Mouse (Mus musculus) fibroblast of lung, adult 2 months (primary cell): ENCODE results near the gene P4ha2.

ENCODE experiments used
- DNase-seq: peaks from one replicate; pipeline ENCODE4 v3.0.0-alpha.2; 2011; ENCODE audit warnings: low read depth

P4ha2 gene

DNA sequence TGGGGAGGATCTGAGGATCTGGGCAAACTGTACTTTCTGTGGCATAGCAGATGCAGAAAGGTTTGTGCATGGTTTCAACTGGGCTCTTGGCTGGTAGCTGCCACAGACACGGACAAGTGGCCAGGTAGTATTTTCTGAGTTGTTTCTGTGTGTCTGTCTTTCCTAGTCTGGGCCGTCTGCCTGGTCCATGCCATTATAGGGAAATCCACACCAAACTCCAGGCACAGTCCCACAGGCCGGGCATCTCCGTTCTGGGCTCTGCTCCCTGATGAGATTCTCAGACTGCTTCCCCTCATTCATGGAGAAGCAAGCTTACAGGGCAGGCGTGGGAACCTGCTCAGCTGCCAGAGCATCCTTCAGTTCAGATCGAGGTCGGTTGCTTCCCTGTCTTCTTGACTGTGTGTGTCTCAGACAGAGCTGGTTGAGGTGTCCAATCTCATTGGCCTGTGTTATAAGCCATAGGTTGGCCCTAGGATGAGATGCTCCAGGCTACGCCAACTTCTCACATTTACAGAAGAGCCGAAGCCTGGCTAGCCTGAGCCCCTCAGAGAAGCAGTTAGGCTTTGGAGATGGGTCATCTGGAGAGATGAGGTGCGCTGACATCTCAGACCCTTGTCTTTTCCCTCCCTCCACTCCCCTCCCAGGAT is at the start of gene P4ha2:
P4ha2 (plus strand) TSS at position 51 of the 647 bp plus-strand sequence.
- DNase-seq = no peak

DNA sequence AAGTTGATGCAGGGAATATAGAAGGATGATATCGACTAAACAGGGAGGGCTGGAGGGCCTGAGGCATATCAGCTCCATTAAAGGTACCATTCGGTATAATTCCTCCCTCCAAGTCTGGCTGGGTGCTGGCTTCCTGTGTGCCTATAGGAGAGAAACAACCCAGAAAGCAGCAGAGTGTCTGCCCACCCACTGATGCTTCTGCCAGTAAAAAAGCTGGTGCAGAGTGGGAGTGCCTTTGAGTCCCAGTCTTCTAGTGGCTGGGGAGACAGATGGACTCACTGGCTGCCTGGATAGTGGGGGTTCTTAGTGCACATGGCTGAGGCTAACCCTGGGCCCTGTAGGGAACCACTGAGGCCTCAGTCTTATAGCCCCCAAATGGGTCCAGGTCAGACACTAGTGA is 49.7 kb upstream of the P4ha2 start:
- no peak for DNase-seq

DNA sequence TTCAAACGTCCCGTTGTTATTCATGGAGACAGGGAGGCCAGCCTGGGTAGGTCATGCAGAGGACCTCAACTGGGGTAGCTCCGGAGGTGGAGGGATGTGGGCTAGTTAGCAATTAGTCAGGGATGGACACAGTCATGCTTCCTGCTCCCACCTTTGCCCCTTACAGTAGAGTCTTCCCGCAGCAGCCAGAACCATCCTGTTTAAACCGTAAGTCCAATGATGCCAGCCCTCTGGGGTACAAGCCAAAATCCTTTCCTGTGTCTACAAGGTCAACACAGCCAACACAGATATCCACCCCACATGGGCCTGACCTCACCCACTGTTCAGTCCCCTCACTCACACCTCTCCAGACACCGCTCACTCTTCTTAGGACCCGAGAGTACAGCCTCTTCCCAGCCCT is 48.7 kb upstream of the P4ha2 start:
- DNase-seq = no peak

DNA sequence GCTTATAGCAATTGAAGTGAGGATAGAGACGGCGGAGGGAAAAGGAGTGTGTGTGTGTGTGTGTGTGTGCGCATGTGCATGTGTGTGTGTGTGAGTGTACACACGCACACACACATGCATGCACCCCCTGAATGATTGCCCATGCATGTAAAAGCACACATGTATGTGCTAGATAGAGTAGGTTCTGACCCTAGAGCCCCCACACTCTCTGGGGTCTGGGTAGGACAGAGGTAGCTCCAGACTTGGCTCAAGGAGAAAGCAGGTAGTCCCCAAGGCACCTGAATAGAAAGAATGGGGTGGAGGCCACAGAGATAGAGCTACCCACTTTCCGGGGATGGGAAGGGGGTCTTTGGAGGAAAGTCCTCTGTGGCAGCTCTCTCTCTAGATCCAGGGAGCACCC is 47.8 kb upstream of the P4ha2 start:
- no peak for DNase-seq

DNA sequence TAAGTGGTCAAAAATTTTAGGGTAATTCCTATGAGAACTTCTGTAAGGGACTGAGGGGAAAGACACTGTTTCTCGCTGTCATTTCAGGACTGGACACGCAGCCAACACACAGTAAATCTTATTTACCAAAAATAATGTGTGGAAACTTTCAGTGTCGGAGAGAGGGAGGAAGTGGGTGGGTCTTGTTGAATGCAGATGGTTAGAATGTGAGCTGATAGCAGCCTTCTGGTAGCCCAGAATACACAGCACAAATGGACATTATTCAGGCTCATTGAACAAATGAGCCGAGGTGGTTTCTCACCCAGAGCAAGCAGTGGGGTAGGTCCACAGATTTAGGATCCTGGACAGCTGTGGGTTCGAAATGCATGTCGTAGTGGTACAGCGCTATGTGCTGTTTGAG is 46.8 kb upstream of the P4ha2 start:
- no peak for DNase-seq

DNA sequence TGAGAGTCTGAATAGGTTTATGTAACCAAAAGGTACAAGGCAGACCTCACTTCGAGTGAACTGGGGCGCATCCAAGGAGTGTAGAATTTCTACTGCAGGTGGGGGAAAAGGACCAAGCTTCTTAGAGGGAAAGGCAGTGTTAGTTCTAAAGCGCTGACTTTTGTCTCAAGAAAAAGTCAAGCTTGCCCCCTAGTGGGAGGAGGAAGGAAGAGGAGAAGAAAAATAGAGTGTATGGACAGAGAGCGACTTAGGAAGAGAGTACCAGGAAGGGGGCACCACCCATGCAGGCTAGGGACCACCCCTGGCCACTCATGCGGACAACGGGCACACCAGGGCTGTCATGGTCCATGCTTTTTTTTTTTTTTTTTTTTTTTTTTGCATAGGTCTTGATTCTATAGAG is 45.6 kb upstream of the P4ha2 start:
- no peak for DNase-seq

DNA sequence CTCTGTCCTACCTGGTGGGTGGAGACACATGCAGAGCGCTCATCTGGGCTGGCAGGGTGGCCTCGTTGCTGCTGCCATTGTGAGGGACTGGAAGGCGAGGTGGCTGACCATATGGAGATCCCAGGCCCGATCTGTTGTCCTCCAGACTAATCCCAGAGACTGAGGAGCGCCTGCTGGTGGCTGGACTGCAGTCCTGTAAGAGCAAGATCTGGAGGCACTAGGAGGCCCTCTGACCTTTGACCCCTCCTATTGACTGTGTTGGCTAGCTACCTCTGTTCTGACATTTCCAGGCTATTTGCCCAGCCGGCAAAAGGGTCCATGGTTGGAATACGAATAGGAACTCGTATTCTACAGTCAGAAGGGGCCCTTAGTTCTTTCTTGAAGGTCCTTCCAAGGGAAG is 43.8 kb upstream of the P4ha2 start:
- no peak for DNase-seq

DNA sequence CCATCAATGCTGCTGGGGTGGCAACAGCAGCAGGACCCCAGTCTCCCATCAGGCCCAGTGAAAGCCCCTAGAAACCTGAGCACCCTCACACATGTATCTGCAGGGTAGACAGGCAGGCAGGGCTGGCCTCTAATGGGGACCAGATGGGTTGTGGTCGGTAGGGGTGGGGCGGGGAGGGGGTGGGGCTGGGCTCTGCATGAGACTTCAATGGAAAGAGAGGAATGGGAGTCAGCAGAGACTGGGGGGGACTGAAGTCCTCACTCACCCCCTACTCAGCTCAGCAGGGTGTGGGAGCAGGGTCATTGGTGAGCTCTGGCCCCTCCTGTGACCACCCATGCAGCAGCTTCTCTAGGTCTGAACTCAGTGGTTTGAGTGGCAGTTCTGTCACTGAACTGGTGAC is 42.5 kb upstream of the P4ha2 start:
- DNase-seq = no peak

DNA sequence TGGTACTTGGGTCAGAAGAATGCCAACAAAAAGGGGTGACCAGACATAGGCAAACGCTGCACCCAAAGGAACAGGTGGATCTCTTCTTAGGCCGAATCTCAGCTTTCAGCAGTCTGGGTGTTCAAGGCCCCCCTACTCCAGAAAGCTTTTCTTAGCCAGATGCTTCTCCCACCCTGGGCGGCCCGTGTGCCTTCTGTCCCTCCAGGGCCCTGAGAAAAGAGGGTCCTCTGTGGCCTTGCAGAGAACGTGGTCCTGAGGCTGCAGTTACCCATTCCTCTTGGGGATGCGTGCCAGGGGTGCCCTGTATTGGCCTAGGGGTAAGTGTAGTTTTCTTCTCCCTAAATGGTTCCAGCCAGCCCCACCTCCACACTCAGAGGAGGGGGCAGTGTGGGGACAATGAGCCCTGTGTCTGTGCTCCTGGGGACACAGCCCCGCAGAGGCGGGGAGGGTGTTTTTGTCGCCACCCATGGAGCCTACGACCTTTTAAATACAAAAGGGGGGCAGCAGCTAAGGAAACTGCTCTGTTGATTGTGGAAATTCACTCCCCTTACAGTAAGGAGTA is 41.8 kb upstream of the P4ha2 start:
- no peak for DNase-seq

DNA sequence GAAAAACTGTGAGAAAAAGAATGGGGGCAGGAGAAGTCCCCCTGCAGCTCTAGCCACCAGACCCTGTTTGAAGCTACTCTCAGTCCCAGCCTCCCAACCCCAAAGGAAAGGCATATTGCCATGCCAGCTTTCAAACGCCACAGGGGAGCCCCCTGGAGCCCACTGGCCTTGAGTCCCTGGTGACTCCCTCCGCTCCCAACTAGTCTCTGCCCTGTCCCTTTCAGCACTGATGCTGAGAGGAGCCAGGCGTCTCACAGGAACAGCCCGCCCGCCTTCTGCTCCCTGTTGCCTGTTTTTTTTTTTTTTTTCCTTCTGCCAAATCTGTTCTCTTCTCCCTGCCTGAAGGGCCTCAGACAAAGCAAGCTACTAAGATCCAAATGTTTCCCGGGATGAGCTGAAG is 41.3 kb upstream of the P4ha2 start:
- no peak for DNase-seq

DNA sequence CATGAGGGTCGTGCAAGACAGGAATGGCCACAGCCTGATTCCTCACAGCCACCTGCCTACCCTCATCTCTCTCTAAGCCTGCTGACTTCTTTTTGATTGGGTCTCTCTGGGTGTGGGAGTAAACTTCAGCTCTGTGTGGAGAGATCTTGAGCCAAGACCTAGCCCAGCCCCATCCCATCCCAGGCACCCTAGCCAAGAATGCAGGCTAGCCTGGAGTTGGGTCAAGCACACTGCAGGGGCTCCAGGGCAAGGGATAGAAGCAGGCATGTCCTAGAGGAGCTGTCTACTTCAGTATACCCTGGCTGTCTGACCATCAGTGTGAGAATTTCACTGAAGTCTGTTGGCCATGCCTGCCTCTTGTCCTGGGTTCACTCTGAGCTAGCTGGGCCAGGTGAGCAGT is 40.4 kb upstream of the P4ha2 start:
- DNase-seq = no peak

DNA sequence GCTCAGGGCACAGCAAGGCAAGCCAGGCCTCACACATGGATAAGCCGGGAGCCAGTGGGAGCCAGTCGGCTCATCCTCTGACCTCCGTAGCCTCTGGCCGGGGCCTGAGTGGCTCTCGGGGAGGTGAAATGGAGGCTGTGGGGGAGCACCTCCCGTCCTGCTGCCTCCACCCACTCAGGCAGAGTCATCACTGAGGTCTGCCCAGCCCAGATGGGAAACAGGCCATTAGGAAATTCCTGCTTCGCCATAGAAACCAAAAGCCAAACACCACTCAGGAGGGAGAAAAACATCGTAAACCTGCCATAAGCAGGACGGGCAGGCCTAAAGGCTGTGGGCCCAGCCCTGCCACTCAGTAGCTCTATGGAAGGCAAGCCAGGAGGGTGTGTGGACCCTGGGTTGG is 39.6 kb upstream of the P4ha2 start:
- peak; percentile 96 for DNase-seq

DNA sequence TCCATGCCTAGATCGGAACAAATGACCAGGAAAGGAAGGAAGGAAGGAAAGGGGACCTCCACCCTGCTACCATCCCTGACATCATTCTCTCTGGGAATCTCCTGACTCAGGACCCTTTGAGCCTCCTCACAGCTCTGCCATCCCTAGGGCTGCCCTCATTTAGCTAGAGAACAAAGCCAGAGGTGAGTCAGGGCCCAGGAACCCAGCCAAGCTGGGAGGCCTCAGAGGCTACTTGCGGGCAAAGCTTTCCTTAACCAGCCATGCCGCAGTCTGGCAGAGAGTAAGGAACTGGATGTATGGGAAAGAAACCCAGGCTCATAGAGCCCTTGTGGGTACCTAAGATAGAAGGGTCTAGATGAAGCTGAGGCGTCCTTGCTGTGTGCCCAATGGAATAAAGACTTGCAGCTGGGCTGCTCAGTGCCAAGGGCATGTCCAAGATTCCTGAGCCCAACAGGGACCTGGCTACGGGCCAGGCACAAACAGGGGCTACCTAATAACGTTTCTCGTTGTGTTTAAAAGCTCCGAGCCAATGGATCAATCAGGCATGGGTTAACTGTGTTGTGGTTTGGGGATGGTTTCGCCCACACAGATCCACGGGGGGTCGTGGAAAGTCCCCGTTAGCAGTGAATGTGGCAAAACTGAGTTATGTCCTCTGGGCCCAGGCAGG is 37.7 kb upstream of the P4ha2 start:
- peak; percentile 95 for DNase-seq

DNA sequence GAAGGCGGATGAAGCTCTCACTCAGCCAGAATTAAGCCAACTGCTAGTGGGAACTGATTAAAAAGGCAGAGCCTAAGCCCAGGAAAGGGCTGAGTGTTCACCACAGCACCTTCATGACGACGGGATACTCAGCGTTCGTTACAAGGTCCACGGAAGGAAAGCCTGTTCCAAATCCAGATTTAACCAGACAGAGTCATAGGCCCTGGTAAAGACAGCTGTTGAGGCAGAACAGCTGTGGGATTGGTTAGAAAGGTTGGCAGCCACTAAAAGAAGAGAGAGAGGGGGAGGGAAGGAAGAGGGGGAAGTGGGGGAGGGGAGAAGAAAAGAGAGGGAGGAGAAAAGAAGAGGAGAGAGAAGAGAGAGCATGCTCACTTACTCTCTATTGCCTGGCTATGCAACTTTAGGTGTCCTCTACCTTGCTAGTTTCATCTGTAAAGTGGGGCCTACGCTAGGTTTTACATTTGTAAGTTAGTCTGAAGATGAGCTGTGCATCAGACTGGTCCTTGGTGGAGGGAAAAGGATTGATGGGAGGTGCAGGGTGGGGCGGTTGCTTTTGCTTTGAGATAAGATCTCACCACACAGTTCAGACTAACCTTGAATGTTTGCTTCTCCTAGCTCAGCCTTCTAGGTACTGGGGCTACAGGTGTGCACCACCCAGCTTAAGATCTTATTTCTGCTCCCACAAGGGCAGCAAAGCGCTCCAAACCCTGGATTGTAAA is 37.0 kb upstream of the P4ha2 start:
- no peak for DNase-seq

DNA sequence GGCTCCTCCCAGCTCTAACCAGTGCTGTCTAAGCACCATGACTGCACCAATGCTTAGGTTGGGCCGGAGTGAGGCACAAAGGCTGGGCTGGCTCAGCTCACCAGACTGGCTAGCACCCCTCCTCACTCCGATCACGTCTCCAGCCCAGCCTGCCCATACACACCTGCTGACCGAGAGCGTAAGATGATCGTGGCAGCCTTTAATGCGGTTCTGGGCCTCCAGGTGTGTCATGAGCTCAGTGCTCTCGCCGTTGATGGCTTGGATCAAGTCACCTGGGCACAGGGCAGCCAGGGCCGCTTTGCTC is 36.5 kb upstream of the P4ha2 start:
- peak; percentile 41 for DNase-seq

DNA sequence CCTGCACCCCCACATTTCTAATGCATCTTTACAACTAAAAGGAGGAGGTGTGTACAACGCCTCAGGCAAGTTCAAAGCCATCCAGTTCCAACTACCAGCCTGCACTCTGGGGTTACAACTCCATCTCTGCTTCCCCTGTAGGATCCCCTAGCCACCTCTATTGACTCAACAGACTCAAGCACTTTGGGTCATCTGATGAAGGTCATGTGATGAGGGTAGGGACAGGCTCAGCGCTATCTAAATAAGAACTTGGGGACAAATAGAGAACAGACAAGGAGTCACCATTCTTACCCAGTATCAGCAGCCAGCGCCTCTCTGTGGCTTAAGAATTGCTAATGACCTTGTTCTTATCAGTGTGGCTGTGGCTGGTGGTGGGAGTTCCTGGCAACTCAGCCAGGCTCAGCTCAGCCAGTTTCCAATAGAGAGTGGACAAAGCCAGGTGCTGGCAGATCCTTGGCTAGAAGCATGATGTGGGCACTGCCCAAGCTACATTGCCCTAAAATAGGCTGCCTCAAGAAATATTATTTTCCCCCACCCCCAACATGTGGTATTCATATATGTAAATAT is 35.4 kb upstream of the P4ha2 start:
- no peak for DNase-seq

DNA sequence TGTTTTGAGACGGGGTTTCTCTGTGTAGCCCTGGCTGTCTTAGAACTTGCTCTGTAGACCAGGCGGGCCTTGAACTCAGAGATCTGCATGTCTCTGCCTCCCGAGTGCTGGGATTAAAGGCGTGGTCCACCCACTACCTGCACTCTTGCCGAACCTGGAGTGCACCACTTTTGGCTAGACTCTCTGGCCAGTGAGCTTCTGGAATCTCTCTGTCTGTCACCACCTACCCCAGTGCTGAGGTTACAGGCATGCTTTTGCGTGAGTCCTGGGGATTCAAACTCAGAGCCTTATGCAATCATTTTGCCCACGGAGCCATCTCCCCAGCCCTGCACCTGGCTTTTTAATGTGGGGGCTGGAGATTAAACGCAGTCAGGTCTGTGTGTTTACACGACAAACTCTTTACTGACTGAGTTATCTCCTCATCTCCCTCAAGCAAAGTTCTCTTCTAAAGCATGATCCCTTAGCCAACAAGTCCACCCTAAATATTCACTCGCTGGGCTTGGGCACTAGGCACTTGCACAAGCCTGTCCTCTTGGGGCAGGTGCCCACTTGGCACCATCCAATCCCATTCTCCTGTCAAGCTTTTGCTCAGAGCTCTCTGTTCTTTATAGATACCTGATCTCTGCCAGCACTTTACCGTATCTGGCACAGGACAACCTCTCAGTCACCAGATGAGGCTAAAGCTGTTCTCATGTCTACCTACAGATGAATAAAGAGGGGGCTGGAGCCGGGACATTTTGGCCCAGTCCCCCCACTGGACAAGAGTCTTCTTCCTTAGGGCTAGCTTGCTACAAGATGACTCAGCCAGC is 34.6 kb upstream of the P4ha2 start:
- DNase-seq = no peak

DNA sequence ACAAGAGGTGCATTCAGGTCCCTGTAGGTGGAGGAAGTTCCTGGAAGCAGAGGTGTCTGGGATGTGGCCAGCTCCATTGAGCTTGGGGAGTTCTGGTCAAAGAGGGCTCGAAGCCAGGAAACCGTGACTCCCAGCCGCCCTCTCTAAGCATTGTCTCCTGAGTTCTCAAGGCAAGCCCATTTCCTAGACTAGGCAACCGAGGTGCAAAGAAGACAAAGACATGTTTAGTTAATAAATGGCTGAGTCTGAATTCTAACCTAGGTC is 34.0 kb upstream of the P4ha2 start:
- DNase-seq = no peak

DNA sequence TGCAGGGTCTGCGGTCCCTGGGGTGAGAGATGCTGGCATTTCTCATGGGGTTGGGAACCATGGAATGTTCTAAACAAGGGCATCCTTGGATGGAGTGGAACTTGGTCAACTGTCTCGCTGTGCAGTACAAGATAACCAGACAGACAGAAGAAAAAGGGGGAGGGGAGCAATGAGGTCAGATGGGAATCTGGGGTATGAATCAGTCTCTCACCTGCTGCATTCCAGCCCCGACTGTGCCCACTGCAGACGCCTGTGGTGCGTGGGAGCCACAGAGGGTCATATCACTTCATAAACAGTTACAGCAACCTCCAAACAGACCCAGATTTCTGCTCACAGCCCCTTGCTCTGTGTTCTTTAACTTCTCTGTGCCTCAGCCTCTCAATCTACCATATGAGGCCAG is 33.5 kb upstream of the P4ha2 start:
- DNase-seq = no peak

DNA sequence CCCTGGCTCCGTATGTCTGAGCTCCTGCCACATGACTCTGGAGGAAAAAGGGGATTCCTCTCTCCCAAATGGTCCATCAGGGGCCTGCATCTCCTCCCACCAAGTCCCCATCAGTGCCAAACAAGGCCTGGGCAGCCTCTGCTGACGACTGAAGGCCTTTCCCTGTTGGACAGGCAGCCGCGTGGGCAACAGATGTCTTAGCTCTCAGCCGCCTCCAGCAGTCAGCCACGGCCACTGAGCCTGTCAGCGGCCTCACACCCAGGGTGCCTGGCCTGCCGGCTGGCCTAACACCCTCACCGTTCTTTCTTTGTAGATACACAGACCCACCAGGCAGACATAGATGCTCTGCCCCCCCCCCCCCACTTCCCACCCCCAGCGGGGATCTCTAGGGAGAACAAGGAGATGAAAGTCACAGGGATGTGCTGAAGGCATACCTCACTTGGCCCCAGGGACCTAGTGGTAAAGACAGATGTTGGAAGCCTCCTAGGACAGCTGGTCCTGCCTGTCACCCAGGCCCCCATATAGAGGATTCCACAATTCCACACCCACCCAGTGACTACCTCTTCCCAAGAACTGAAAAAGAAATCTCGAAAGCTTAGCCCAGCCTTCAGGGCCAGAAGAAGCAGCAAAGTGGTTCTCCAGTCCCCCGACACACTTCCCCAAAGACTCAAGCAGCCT is 32.4 kb upstream of the P4ha2 start:
- DNase-seq = no peak

DNA sequence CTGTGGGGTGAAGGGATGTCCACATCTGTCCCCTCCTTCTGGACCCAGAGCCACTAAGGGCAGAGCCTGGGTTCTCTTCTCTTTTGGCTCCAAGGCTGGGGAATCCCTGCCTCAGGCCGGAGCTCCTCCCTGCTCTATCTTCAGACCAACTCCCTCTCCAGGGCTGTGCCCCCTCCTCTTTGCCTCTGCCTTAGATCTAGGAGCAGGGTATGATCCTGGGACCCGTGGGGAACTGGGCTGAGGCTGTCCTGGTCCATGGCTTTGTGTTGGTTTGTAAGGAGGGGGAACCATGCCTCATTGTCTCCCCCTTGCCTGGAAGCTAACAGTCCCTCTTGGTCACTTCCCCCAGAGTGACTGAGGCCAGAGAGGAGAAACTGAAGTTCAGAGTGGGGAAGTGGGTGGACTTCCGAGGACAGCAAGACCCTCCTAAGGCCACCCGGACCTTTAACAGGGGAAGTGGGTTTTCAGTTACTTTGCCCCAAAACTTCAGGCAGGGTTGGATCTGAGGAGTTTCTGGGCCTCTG is 31.8 kb upstream of the P4ha2 start:
- no peak for DNase-seq
